Mouse (Mus musculus) CH12.LX (cell line): Measurements from ENCODE around the gene Ankfn1. TPM values are rescaled to one million over a fixed set of nuclear protein-coding genes. Genes with fewer than 3 reads are reported as not detected.

Experiments used
- DNase-seq: peaks from one replicate; pipeline ENCODE4 v3.0.0-alpha.2; 2013; ENCODE audit errors: extremely low read depth
- H3K27ac ChIP-seq: 2 replicates; pipeline ENCODE4 v1.5.1; 2012; ENCODE audit warnings: low read depth, mild to moderate bottlenecking, control low read depth, moderate library complexity; ENCODE audit not compliant: insufficient read depth
- H3K27me3 ChIP-seq: replicated peaks from 2 replicates; pipeline ENCODE3; 2012; ENCODE audit warnings: inconsistent platforms
- H3K36me3 ChIP-seq, 2 experiments: replicated peaks in 1 of 2; 2 replicates each; pipeline versions ENCODE3 to v1.6.1; 2012; ENCODE audit warnings: inconsistent platforms in 1 of 2, low read length in 1 of 2, mild to moderate bottlenecking in 1 of 2, mixed read lengths in 1 of 2, moderate library complexity in 1 of 2; ENCODE audit not compliant: control insufficient read depth in 1 of 2, insufficient read depth in 1 of 2
- H3K4me1 ChIP-seq, 2 experiments: 2 replicates each; pipeline ENCODE4 v1.6.1; 2012; ENCODE audit warnings: inconsistent platforms in 1 of 2, moderate library complexity in 1 of 2; ENCODE audit not compliant: insufficient read depth in 2 of 2, control insufficient read depth in 1 of 2
- H3K4me2 ChIP-seq: 2 replicates; pipeline ENCODE4 v1.6.1; 2012; ENCODE audit warnings: low read depth, mild to moderate bottlenecking, control low read depth; ENCODE audit not compliant: poor library complexity, insufficient read depth, severe bottlenecking
- H3K4me3 ChIP-seq, 3 experiments: fragments of 150-350 bp in 1 of 3; sonication (generic) in 1 of 3; replicated peaks in 1 of 3; 2 replicates each; pipeline versions ENCODE3 to v1.5.1; 2011 to 2012; ENCODE audit warnings: low read depth in 2 of 3, low read length in 2 of 3, mild to moderate bottlenecking in 2 of 3, moderate library complexity in 2 of 3, control low read depth in 1 of 3, improper control_type of control experiment in 1 of 3, inconsistent platforms in 1 of 3, mixed read lengths in 1 of 3; ENCODE audit not compliant: poor library complexity in 1 of 3
- H3K79me2 ChIP-seq: replicated peaks from 2 replicates; pipeline ENCODE4 v1.6.1; 2012; ENCODE audit warnings: mild to moderate bottlenecking, moderate library complexity; ENCODE audit not compliant: control insufficient read depth, poor library complexity, insufficient read depth, severe bottlenecking; ENCODE audit errors: extremely low read depth
- H3K9ac ChIP-seq: 2 replicates; pipeline ENCODE4 v1.6.1; 2012; ENCODE audit warnings: low read depth, mild to moderate bottlenecking, control low read depth, moderate library complexity; ENCODE audit not compliant: insufficient read depth
- H3K9me3 ChIP-seq: replicated peaks from 2 replicates; pipeline ENCODE3; 2012; ENCODE audit warnings: low read length, inconsistent platforms, mixed read lengths
- BHLHE40 ChIP-seq: IDR thresholded peaks from 2 replicates; pipeline ENCODE4 v1.6.1; 2011; ENCODE audit warnings: mild to moderate bottlenecking, low read depth, low read length, improper control_type of control experiment
- CHD2 ChIP-seq: IDR thresholded peaks from 2 replicates; pipeline ENCODE4 v1.6.1; 2011; ENCODE audit warnings: low read length, improper control_type of control experiment
- GABPA ChIP-seq: IDR thresholded peaks from 2 replicates; pipeline ENCODE4 v1.6.1; 2012; ENCODE audit warnings: low read depth, low read length, improper control_type of control experiment, inconsistent platforms; ENCODE audit not compliant: insufficient replicate concordance
- IRF4 ChIP-seq: IDR thresholded peaks from 2 replicates; pipeline ENCODE4 v1.6.1; 2014; ENCODE audit warnings: low read depth, mild to moderate bottlenecking, inconsistent platforms, low read length, improper control_type of control experiment
- JUND ChIP-seq: conservative IDR thresholded peaks from 2 replicates; pipeline ENCODE4 v1.6.1; 2011; ENCODE audit warnings: low read depth, low read length, improper control_type of control experiment
- KAT2A ChIP-seq: IDR thresholded peaks from 2 replicates; pipeline ENCODE4 v1.6.1; 2012; ENCODE audit warnings: low read length, improper control_type of control experiment, inconsistent platforms; ENCODE audit not compliant: insufficient replicate concordance
- MAFK ChIP-seq: IDR thresholded peaks from 2 replicates; pipeline ENCODE4 v1.6.1; 2011; ENCODE audit warnings: low read length, improper control_type of control experiment; ENCODE audit not compliant: insufficient replicate concordance
- MAX ChIP-seq: IDR thresholded peaks from 2 replicates; pipeline ENCODE4 v1.6.1; 2011; ENCODE audit warnings: low read length, improper control_type of control experiment
- MEF2A ChIP-seq: IDR thresholded peaks from 2 replicates; pipeline ENCODE4 v1.6.1; 2014; ENCODE audit warnings: low read depth, mild to moderate bottlenecking, inconsistent platforms, low read length, improper control_type of control experiment, borderline replicate concordance
- MXI1 ChIP-seq: IDR thresholded peaks from 2 replicates; pipeline ENCODE4 v1.6.1; 2011; ENCODE audit warnings: mild to moderate bottlenecking, low read depth, low read length, improper control_type of control experiment
- MYC ChIP-seq: IDR thresholded peaks from 2 replicates; pipeline ENCODE4 v1.6.1; 2011; ENCODE audit warnings: low read depth, mild to moderate bottlenecking, improper control_type of control experiment, low read length
- PAX5 ChIP-seq: IDR thresholded peaks from 2 replicates; pipeline ENCODE4 v1.6.1; 2012; ENCODE audit warnings: low read length, inconsistent platforms, mixed read lengths
- POLR2AphosphoS2 ChIP-seq: IDR thresholded peaks from 2 replicates; pipeline ENCODE4 v1.6.1; 2011; ENCODE audit warnings: low read depth, low read length, improper control_type of control experiment
- RAD21 ChIP-seq: IDR thresholded peaks from 2 replicates; pipeline ENCODE4 v1.6.1; 2011; ENCODE audit warnings: low read depth, mild to moderate bottlenecking, low read length, improper control_type of control experiment, moderate library complexity
- RCOR1 ChIP-seq: conservative IDR thresholded peaks from 2 replicates; pipeline ENCODE4 v1.6.1; 2012; ENCODE audit warnings: low read depth, mild to moderate bottlenecking, inconsistent platforms, low read length, improper control_type of control experiment
- SIN3A ChIP-seq: IDR thresholded peaks from 2 replicates; pipeline ENCODE4 v1.6.1; 2012; ENCODE audit warnings: low read length, improper control_type of control experiment, inconsistent platforms
- SMC3 ChIP-seq: IDR thresholded peaks from 2 replicates; pipeline ENCODE4 v1.6.1; 2011; ENCODE audit warnings: low read depth, low read length, improper control_type of control experiment
- UBTF ChIP-seq: IDR thresholded peaks from 2 replicates; pipeline ENCODE4 v1.6.1; 2012; ENCODE audit warnings: low read depth, mild to moderate bottlenecking, inconsistent platforms, low read length, improper control_type of control experiment, moderate library complexity
- USF2 ChIP-seq: conservative IDR thresholded peaks from 2 replicates; pipeline ENCODE4 v1.6.1; 2011; ENCODE audit warnings: low read depth, low read length, improper control_type of control experiment
- ZNF384 ChIP-seq: IDR thresholded peaks from 2 replicates; pipeline ENCODE4 v1.6.1; 2012; ENCODE audit warnings: low read depth, low read length, improper control_type of control experiment, inconsistent platforms
- dilution Hi-C: fragments of 300-500 bp; cut with MboI; formaldehyde crosslinking; loops from 2 replicates; pipeline ENCODE4 v1.14.3; 2020; ENCODE audit warnings: low sequenced_read_pairs; ENCODE audit not compliant: extremely low pct_unique_long_range_greater_than_20kb, extremely low pct_ligation_motif_present
- in situ Hi-C: fragments of 300-500 bp; cut with MboI; formaldehyde crosslinking; loops from 3 replicates; pipeline ENCODE4 v1.14.3; 2019; ENCODE audit warnings: low sequenced_read_pairs, low pct_ligation_motif_present, low pct_unique_long_range_greater_than_20kb, mixed read lengths
- polyA plus RNA-seq: library from polyadenylated mRNA; unstranded; fragments of >175 nt; gene quantifications from 2 replicates; pipeline ENCODE4 v1.2.1, GENCODE M21; 2012; ENCODE audit warnings: low read depth; ENCODE audit not compliant: insufficient read length
- total RNA-seq, 2 experiments: library from RNA; depleted of rRNA; stranded (reverse); fragments of 300-350 nt in 1 of 2; fragments of >200 nt in 1 of 2; gene quantifications; 2 replicates each; pipeline ENCODE4 v1.2.3; 2012 to 2014

Ankfn1 gene
- total RNA-seq (2012; rRNA removed) (not detected in 2 replicates), total RNA-seq (2014; rRNA removed) (not detected in 2 replicates), polyA plus RNA-seq (not detected in 2 replicates)

DNA sequence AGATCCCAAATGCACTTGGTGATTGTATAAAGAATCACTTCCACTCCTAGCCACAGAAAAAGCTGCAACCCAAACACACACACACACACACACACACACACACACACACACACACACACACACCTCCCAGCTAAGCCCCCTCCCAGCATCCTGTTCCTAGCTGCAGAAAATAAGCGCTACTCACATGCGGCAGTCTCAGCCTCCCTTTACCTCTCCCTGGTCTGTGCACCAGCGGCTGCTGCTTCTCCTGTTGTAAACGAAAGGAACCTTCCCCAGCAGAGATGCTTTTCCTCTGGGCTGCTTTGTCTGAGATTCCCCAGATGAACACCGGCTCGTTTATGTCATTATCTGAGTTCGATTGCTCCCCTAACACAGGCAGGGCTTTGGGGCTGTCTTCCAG lies at the start of gene Ankfn1:
Gene Ankfn1, minus strand, starts transcription at position 223 of the 400 bp plus-strand sequence.
- Histone ChIP-seq H3K27ac (no peak within 1 kb of the TSS), H3K36me3 (no peaks in the 10 kb centered on the region), H3K9ac (no peak within 1 kb of the TSS), H3K27me3 (peaks cover 12% of the 10 kb centered on the region), H3K9me3 (no peaks in the 10 kb centered on the region), H3K4me1 (no peaks in the 10 kb centered on the region; a peak in 1 of 4 replicates), H3K4me3 (no peak within 1 kb of the TSS)
- in situ Hi-C loops (no loop called here), dilution Hi-C loops (no loop called here)
- DNase-seq, result no peak
- TF ChIP-seq UBTF (no peak), JUND (no peak), USF2 (no peak), MXI1 (no peak)
- TF ChIP-seq, all 38 proteins: peak for 0
- Histone ChIP-seq H3K4me2 (no peak within 1 kb of the TSS), H3K79me2 (no peaks in the 10 kb centered on the region)

GRCm38 (mm10) chr11:89823661-89824446 lies 46.4 kb upstream of the Ankfn1 start:
- no peak overlapping the region for H3K27ac ChIP-seq
- H3K4me3 ChIP-seq, result no peak overlapping the region
- no peak for DNase-seq
- dilution Hi-C loops (no loop called here), in situ Hi-C loops (no loop called here)
- H3K79me2 ChIP-seq, result no peaks in the 10 kb centered on the region
- H3K36me3 ChIP-seq, result no peaks in the 10 kb centered on the region
- no peaks in the 10 kb centered on the region for H3K4me1 ChIP-seq
- H3K4me2 ChIP-seq, result no peak overlapping the region
- H3K9me3 ChIP-seq, result no peaks in the 10 kb centered on the region
- peaks cover 6% of the 10 kb centered on the region for H3K27me3 ChIP-seq
- H3K9ac ChIP-seq, result no peak overlapping the region
- TF ChIP-seq PAX5 (no peak), SIN3A (no peak), RAD21 (no peak), ZNF384 (no peak), KAT2A (no peak), IRF4 (no peak), POLR2AphosphoS2 (no peak), RCOR1 (no peak), SMC3 (no peak), GABPA (no peak), MYC (no peak), MEF2A (no peak), MAX (no peak), BHLHE40 (no peak), CHD2 (no peak), USF2 (no peak), MAFK (no peak), UBTF (no peak), JUND (no peak)
